Mouse (Mus musculus) hindbrain, embryonic 15.5 days (tissue): Measurements from ENCODE around the gene Arhgap23. TPM values are rescaled to one million over a fixed set of nuclear protein-coding genes. Genes with fewer than 3 reads are reported as not detected.

Source experiments
- ATAC-seq: fragments of 200-750 bp; cut with Nextera tagmentation; 2 replicates; pipeline ENCODE4 v1.8.0; 2017; ENCODE audit warnings: low read depth, moderate number of reproducible peaks, moderate TSS enrichment; ENCODE audit not compliant: low FRiP score
- H3K27ac ChIP-seq: fragments of 300-500 bp; sonication (generic); replicated peaks from 2 replicates; pipeline ENCODE4 v1.5.1; 2015; ENCODE audit warnings: mild to moderate bottlenecking, inconsistent platforms
- H3K27me3 ChIP-seq: fragments of 300-500 bp; sonication (generic); 2 replicates; pipeline ENCODE4 v1.6.1; 2015; ENCODE audit warnings: control low read depth, inconsistent platforms
- H3K36me3 ChIP-seq: fragments of 300-500 bp; sonication (generic); 2 replicates; pipeline ENCODE4 v1.6.1; 2015; ENCODE audit warnings: control low read depth, inconsistent platforms
- H3K4me1 ChIP-seq: fragments of 300-500 bp; sonication (generic); replicated peaks from 2 replicates; pipeline ENCODE4 v1.6.1; 2015; ENCODE audit warnings: control low read depth, inconsistent platforms
- H3K4me2 ChIP-seq: fragments of 300-500 bp; sonication (generic); 2 replicates; pipeline ENCODE4 v1.6.1; 2015; ENCODE audit warnings: moderate library complexity, mild to moderate bottlenecking, inconsistent platforms
- H3K4me3 ChIP-seq: fragments of 300-500 bp; sonication (generic); 2 replicates; pipeline ENCODE4 v1.5.1; 2015; ENCODE audit warnings: mild to moderate bottlenecking, inconsistent platforms
- H3K9ac ChIP-seq: fragments of 300-500 bp; sonication (generic); 2 replicates; pipeline ENCODE4 v1.6.1; 2015; ENCODE audit warnings: inconsistent platforms
- H3K9me3 ChIP-seq: fragments of 300-500 bp; sonication (generic); 2 replicates; pipeline ENCODE4 v1.6.1; 2016; ENCODE audit warnings: control low read depth, inconsistent platforms
- WGBS: fragments of 180-500 bp; shearing (Covaris S2); methylation state at CpG from one replicate; pipeline ENCODE4 v1.1.7; 2015; 5-methylcytosine and 5-hydroxymethylcytosine counted together
- polyA plus RNA-seq: library from polyadenylated mRNA; unstranded; fragments of >200 nt; fragmentation: Nextera tagmentation; extraction: Ambion mirVana; gene quantifications from 2 replicates; pipeline ENCODE4 v1.2.1, GENCODE M21; 2015

The Arhgap23 gene
- polyA plus RNA-seq, 1 experiment from 2014 or later: 10.1 TPM

GRCm38 (mm10) chr11:97440441-97440881, 25.1 kb downstream of the Arhgap23 start:
- no peak for ATAC-seq
- H3K4me2 ChIP-seq: peak overlapping the region; percentile 55
- H3K27ac ChIP-seq: peak overlapping the region; percentile 36; the same call in 1 of the 2 replicates
- peaks cover 30% of the 10 kb centered on the region for H3K4me1 ChIP-seq
- peaks cover 16% of the 10 kb centered on the region for H3K27me3 ChIP-seq
- H3K9me3 ChIP-seq: no peaks in the 10 kb centered on the region
- peak overlapping the region; percentile 28; the same call in 1 of the 2 replicates for H3K9ac ChIP-seq
- WGBS: 2% methylated on average over 34 of the region's 34 CpGs
- peaks cover 5% of the 10 kb centered on the region; the same call in 1 of the 2 replicates for H3K36me3 ChIP-seq
- peak overlapping the region; percentile 35 for H3K4me3 ChIP-seq

GRCm38 (mm10) chr11:97441036-97441657, 25.8 kb downstream of the Arhgap23 start:
- H3K27ac ChIP-seq: no peak overlapping the region
- H3K27me3 ChIP-seq: peaks cover 16% of the 10 kb centered on the region
- H3K4me1 ChIP-seq: peaks cover 28% of the 10 kb centered on the region
- WGBS: 38% methylated on average over 15 of the region's 15 CpGs
- H3K9ac ChIP-seq: no peak overlapping the region
- H3K4me2 ChIP-seq: peak overlapping the region; percentile 55
- no peak for ATAC-seq
- peaks cover 5% of the 10 kb centered on the region; the same call in 1 of the 2 replicates for H3K36me3 ChIP-seq
- H3K4me3 ChIP-seq: no peak overlapping the region
- H3K9me3 ChIP-seq: no peaks in the 10 kb centered on the region

- no peak overlapping the region for H3K27ac ChIP-seq
- no peak overlapping the region for H3K9ac ChIP-seq
- H3K27me3 ChIP-seq: peaks cover 16% of the 10 kb centered on the region
- WGBS: 8% methylated on average over 3 of the region's 3 CpGs
- peaks cover 5% of the 10 kb centered on the region; the same call in 1 of the 2 replicates for H3K36me3 ChIP-seq
- no peaks in the 10 kb centered on the region for H3K9me3 ChIP-seq
- no peak overlapping the region for H3K4me3 ChIP-seq
- no peak for ATAC-seq
- H3K4me2 ChIP-seq: peak overlapping the region; percentile 55
- H3K4me1 ChIP-seq: peaks cover 28% of the 10 kb centered on the region
These were observed 26.4 kb downstream of the Arhgap23 start for GRCm38 (mm10) chr11:97441658-97442125.

- ATAC-seq: no peak
- Histone ChIP-seq H3K4me1 (peaks cover 28% of the 10 kb centered on the region), H3K9ac (no peak overlapping the region), H3K27ac (no peak overlapping the region), H3K27me3 (peaks cover 16% of the 10 kb centered on the region), H3K4me3 (no peak overlapping the region), H3K4me2 (no peak overlapping the region), H3K9me3 (no peaks in the 10 kb centered on the region), H3K36me3 (peaks cover 5% of the 10 kb centered on the region; the same call in 1 of the 2 replicates)
- 87% methylated on average over 11 of the region's 11 CpGs for WGBS
These were observed 27.8 kb downstream of the Arhgap23 start for GRCm38 (mm10) chr11:97442891-97443675.

GRCm38 (mm10) chr11:97445596-97445995, 30.3 kb downstream of the Arhgap23 start:
- Histone ChIP-seq H3K4me2 (no peak overlapping the region), H3K27ac (no peak overlapping the region), H3K36me3 (peaks cover 5% of the 10 kb centered on the region; the same call in 1 of the 2 replicates), H3K4me3 (no peak overlapping the region), H3K27me3 (no peaks in the 10 kb centered on the region), H3K9me3 (no peaks in the 10 kb centered on the region), H3K4me1 (peaks cover 41% of the 10 kb centered on the region), H3K9ac (no peak overlapping the region)
- no peak for ATAC-seq
- WGBS: 67% methylated on average over 6 of the region's 6 CpGs

GRCm38 (mm10) chr11:97445999-97446511, 30.7 kb downstream of the Arhgap23 start:
- no peak for ATAC-seq
- 78% methylated on average over 4 of the region's 4 CpGs for WGBS
- H3K9me3 ChIP-seq: no peaks in the 10 kb centered on the region
- no peak overlapping the region for H3K4me2 ChIP-seq
- H3K9ac ChIP-seq: no peak overlapping the region
- no peak overlapping the region for H3K4me3 ChIP-seq
- no peak overlapping the region for H3K27ac ChIP-seq
- peaks cover 5% of the 10 kb centered on the region; the same call in 1 of the 2 replicates for H3K36me3 ChIP-seq
- no peaks in the 10 kb centered on the region for H3K27me3 ChIP-seq
- H3K4me1 ChIP-seq: peaks cover 42% of the 10 kb centered on the region

GRCm38 (mm10) chr11:97447979-97448378, 32.6 kb downstream of the Arhgap23 start:
- H3K4me3 ChIP-seq: no peak overlapping the region
- no peaks in the 10 kb centered on the region for H3K9me3 ChIP-seq
- no peak overlapping the region for H3K27ac ChIP-seq
- H3K36me3 ChIP-seq: peaks cover 11% of the 10 kb centered on the region; the same call in 1 of the 2 replicates
- no peak for ATAC-seq
- H3K27me3 ChIP-seq: no peaks in the 10 kb centered on the region
- H3K4me2 ChIP-seq: no peak overlapping the region
- H3K9ac ChIP-seq: no peak overlapping the region
- H3K4me1 ChIP-seq: peaks cover 44% of the 10 kb centered on the region
- 80% methylated on average over 7 of the region's 7 CpGs for WGBS

GRCm38 (mm10) chr11:97448611-97449394, 33.5 kb downstream of the Arhgap23 start:
- Histone ChIP-seq H3K9me3 (no peaks in the 10 kb centered on the region), H3K4me1 (peaks cover 52% of the 10 kb centered on the region), H3K4me2 (no peak overlapping the region), H3K27me3 (no peaks in the 10 kb centered on the region), H3K9ac (no peak overlapping the region), H3K4me3 (no peak overlapping the region), H3K27ac (peak overlapping the region; percentile 86), H3K36me3 (peaks cover 11% of the 10 kb centered on the region; the same call in 1 of the 2 replicates)
- no peak for ATAC-seq
- WGBS: 89% methylated on average over 11 of the region's 11 CpGs

- Histone ChIP-seq H3K4me2 (peak overlapping the region; percentile 94), H3K9ac (peak overlapping the region; percentile 75), H3K9me3 (no peaks in the 10 kb centered on the region), H3K4me3 (peak overlapping the region; percentile 68), H3K36me3 (peaks cover 11% of the 10 kb centered on the region; the same call in 1 of the 2 replicates), H3K4me1 (peaks cover 52% of the 10 kb centered on the region), H3K27ac (peak overlapping the region; percentile 86), H3K27me3 (no peaks in the 10 kb centered on the region)
- 10% methylated on average over 15 of the region's 15 CpGs for WGBS
- peak; percentile 87 for ATAC-seq
These were observed 34.4 kb downstream of the Arhgap23 start for GRCm38 (mm10) chr11:97449601-97450293.

- Histone ChIP-seq H3K4me2 (peak overlapping the region; percentile 94), H3K36me3 (peaks cover 7% of the 10 kb centered on the region; the same call in 1 of the 2 replicates), H3K9me3 (no peaks in the 10 kb centered on the region), H3K4me3 (peak overlapping the region; percentile 68), H3K27ac (peak overlapping the region; percentile 86), H3K4me1 (peaks cover 52% of the 10 kb centered on the region), H3K27me3 (no peaks in the 10 kb centered on the region), H3K9ac (peak overlapping the region; percentile 75)
- ATAC-seq: peak; percentile 53
- WGBS: 29% methylated on average over 10 of the region's 10 CpGs
These were observed 35.1 kb downstream of the Arhgap23 start for GRCm38 (mm10) chr11:97450305-97450922.
